Mouse (Mus musculus) liver, embryonic 15.5 days (tissue): Measurements from ENCODE around the gene Wdr41. TPM values are rescaled to one million over a fixed set of nuclear protein-coding genes. Genes with fewer than 3 reads are reported as not detected.

Experiments used
- ATAC-seq: fragments of 200-750 bp; cut with Nextera tagmentation; 2 replicates; pipeline ENCODE4 v1.8.0; 2017; ENCODE audit warnings: moderate number of reproducible peaks, mild to moderate bottlenecking, moderate library complexity; ENCODE audit not compliant: insufficient read depth
- H3K27ac ChIP-seq: fragments of 300-500 bp; sonication (generic); replicated peaks from 2 replicates; pipeline ENCODE4 v1.5.1; 2015; ENCODE audit warnings: mild to moderate bottlenecking, inconsistent platforms
- H3K27me3 ChIP-seq: fragments of 300-500 bp; sonication (generic); 2 replicates; pipeline ENCODE4 v1.6.1; 2015; ENCODE audit warnings: mild to moderate bottlenecking, inconsistent platforms
- H3K36me3 ChIP-seq: fragments of 300-500 bp; sonication (generic); replicated peaks from 2 replicates; pipeline ENCODE4 v1.6.1; 2015; ENCODE audit warnings: moderate library complexity, mild to moderate bottlenecking, inconsistent platforms
- H3K4me1 ChIP-seq: fragments of 300-500 bp; sonication (generic); replicated peaks from 2 replicates; pipeline ENCODE4 v1.6.1; 2015; ENCODE audit warnings: inconsistent platforms
- H3K4me2 ChIP-seq: fragments of 300-500 bp; sonication (generic); 2 replicates; pipeline ENCODE4 v1.6.1; 2015; ENCODE audit warnings: moderate library complexity, mild to moderate bottlenecking, inconsistent platforms
- H3K4me3 ChIP-seq: fragments of 300-500 bp; sonication (generic); replicated peaks from 2 replicates; pipeline ENCODE4 v1.5.1; 2015; ENCODE audit warnings: mild to moderate bottlenecking, inconsistent platforms
- H3K9ac ChIP-seq: fragments of 300-500 bp; sonication (generic); 2 replicates; pipeline ENCODE4 v1.6.1; 2015; ENCODE audit warnings: moderate library complexity, mild to moderate bottlenecking, inconsistent platforms
- H3K9me3 ChIP-seq: fragments of 300-500 bp; sonication (generic); replicated peaks from 2 replicates; pipeline ENCODE4 v1.6.1; 2016; ENCODE audit warnings: inconsistent platforms
- WGBS: fragments of 180-500 bp; shearing (Covaris S2); methylation state at CpG from one replicate; pipeline ENCODE4 v1.1.7; 2015; ENCODE audit warnings: mixed read lengths; ENCODE audit not compliant: insufficient replicate concordance; 5-methylcytosine and 5-hydroxymethylcytosine counted together
- polyA plus RNA-seq: library from polyadenylated mRNA; unstranded; fragments of >200 nt; fragmentation: Nextera tagmentation; extraction: Ambion mirVana; gene quantifications from 2 replicates; pipeline ENCODE4 v1.2.1, GENCODE M21; 2015

Gene Wdr41
- polyA plus RNA-seq, 1 experiment from 2014 or later: 5.6 TPM

- Histone ChIP-seq H3K9me3 (no peaks in the 10 kb centered on the region), H3K9ac (no peak overlapping the region), H3K27ac (no peak overlapping the region)
These were observed 31.1 kb downstream of the Wdr41 start for GRCm38 (mm10) chr13:95007281-95007680.

GRCm38 (mm10) chr13:95009261-95009660 is 33.1 kb downstream of the Wdr41 start:
- no peak overlapping the region for H3K27ac ChIP-seq
- no peaks in the 10 kb centered on the region for H3K9me3 ChIP-seq
- no peaks in the 10 kb centered on the region for H3K36me3 ChIP-seq
- H3K4me1 ChIP-seq: no peaks in the 10 kb centered on the region
- no peak overlapping the region for H3K4me2 ChIP-seq
- no peak for ATAC-seq
- H3K4me3 ChIP-seq: no peak overlapping the region
- no peak overlapping the region for H3K9ac ChIP-seq
- H3K27me3 ChIP-seq: no peaks in the 10 kb centered on the region
- WGBS: 80% methylated on average over 7 of the region's 7 CpGs

More at GRCm38 (mm10) chr13:95007281-95007680, 31.1 kb downstream of the Wdr41 start:
- H3K4me2 ChIP-seq: no peak overlapping the region
- H3K4me1 ChIP-seq: no peaks in the 10 kb centered on the region
- no peak overlapping the region for H3K4me3 ChIP-seq
- no peak for ATAC-seq
- WGBS: 48% methylated on average over 8 of the region's 8 CpGs
- H3K27me3 ChIP-seq: no peaks in the 10 kb centered on the region
- H3K36me3 ChIP-seq: no peaks in the 10 kb centered on the region

- Histone ChIP-seq H3K9me3 (no peaks in the 10 kb centered on the region), H3K4me2 (no peak overlapping the region), H3K27ac (no peak overlapping the region), H3K4me3 (no peak overlapping the region), H3K27me3 (no peaks in the 10 kb centered on the region), H3K9ac (no peak overlapping the region), H3K36me3 (no peaks in the 10 kb centered on the region), H3K4me1 (no peaks in the 10 kb centered on the region)
- no peak for ATAC-seq
- WGBS: 68% methylated on average over 7 of the region's 7 CpGs
These were observed 35.6 kb downstream of the Wdr41 start for GRCm38 (mm10) chr13:95011546-95012257.

GRCm38 (mm10) chr13:95017278-95017677 is 41.1 kb downstream of the Wdr41 start:
- Histone ChIP-seq H3K9me3 (no peaks in the 10 kb centered on the region), H3K36me3 (no peaks in the 10 kb centered on the region), H3K9ac (no peak overlapping the region), H3K4me3 (no peak overlapping the region), H3K4me2 (no peak overlapping the region), H3K27me3 (no peaks in the 10 kb centered on the region), H3K27ac (no peak overlapping the region), H3K4me1 (no peaks in the 10 kb centered on the region)
- ATAC-seq: no peak
- WGBS: 79% methylated on average over 6 of the region's 6 CpGs

- Histone ChIP-seq H3K27ac (no peak overlapping the region), H3K27me3 (no peaks in the 10 kb centered on the region), H3K4me1 (no peaks in the 10 kb centered on the region), H3K4me2 (no peak overlapping the region), H3K36me3 (no peaks in the 10 kb centered on the region), H3K4me3 (no peak overlapping the region), H3K9ac (no peak overlapping the region), H3K9me3 (no peaks in the 10 kb centered on the region)
- WGBS: 22% methylated on average over 9 of the region's 9 CpGs
- no peak for ATAC-seq
These were observed 41.8 kb downstream of the Wdr41 start for GRCm38 (mm10) chr13:95017916-95018315.

GRCm38 (mm10) chr13:95019345-95019744 is 43.2 kb downstream of the Wdr41 start:
- no peaks in the 10 kb centered on the region for H3K4me1 ChIP-seq
- no peak overlapping the region for H3K4me3 ChIP-seq
- no peak overlapping the region for H3K4me2 ChIP-seq
- 32% methylated on average over 6 of the region's 6 CpGs for WGBS
- no peak overlapping the region for H3K9ac ChIP-seq
- ATAC-seq: no peak
- no peaks in the 10 kb centered on the region for H3K9me3 ChIP-seq
- H3K27me3 ChIP-seq: no peaks in the 10 kb centered on the region
- H3K27ac ChIP-seq: no peak overlapping the region
- H3K36me3 ChIP-seq: no peaks in the 10 kb centered on the region

- Histone ChIP-seq H3K4me3 (no peak overlapping the region), H3K36me3 (no peaks in the 10 kb centered on the region), H3K4me2 (no peak overlapping the region), H3K27ac (no peak overlapping the region), H3K9me3 (no peaks in the 10 kb centered on the region), H3K4me1 (no peaks in the 10 kb centered on the region), H3K27me3 (no peaks in the 10 kb centered on the region), H3K9ac (no peak overlapping the region)
- WGBS: 77% methylated on average over 6 of the region's 6 CpGs
- ATAC-seq: no peak
These were observed 44.1 kb downstream of the Wdr41 start for GRCm38 (mm10) chr13:95020216-95020615.

- no peak for ATAC-seq
- Histone ChIP-seq H3K4me1 (no peaks in the 10 kb centered on the region), H3K36me3 (0 out of 2 replicates have a peak, but pooled peaks cover 4% of the 10 kb centered on the region), H3K4me2 (no peak overlapping the region), H3K9me3 (no peaks in the 10 kb centered on the region), H3K4me3 (no peak overlapping the region), H3K9ac (no peak overlapping the region), H3K27ac (no peak overlapping the region), H3K27me3 (no peaks in the 10 kb centered on the region)
- WGBS: 77% methylated on average over 6 of the region's 6 CpGs
These were observed 54.7 kb downstream of the Wdr41 start for GRCm38 (mm10) chr13:95030828-95031227.

GRCm38 (mm10) chr13:95032127-95032831 is 56.1 kb downstream of the Wdr41 start:
- Histone ChIP-seq H3K4me2 (no peak overlapping the region), H3K27ac (no peak overlapping the region)

GRCm38 (mm10) chr13:95032973-95033372 is 56.8 kb downstream of the Wdr41 start:
- Histone ChIP-seq H3K4me3 (no peak overlapping the region), H3K27ac (no peak overlapping the region), H3K4me1 (no peaks in the 10 kb centered on the region), H3K4me2 (no peak overlapping the region), H3K9ac (no peak overlapping the region), H3K9me3 (no peaks in the 10 kb centered on the region), H3K27me3 (no peaks in the 10 kb centered on the region), H3K36me3 (0 out of 2 replicates have a peak, but pooled peaks cover 4% of the 10 kb centered on the region)
- peak; percentile 15; the same call in 1 of the 2 replicates for ATAC-seq
- WGBS: 59% methylated on average over 6 of the region's 6 CpGs

More at GRCm38 (mm10) chr13:95032127-95032831, 56.1 kb downstream of the Wdr41 start:
- H3K4me3 ChIP-seq: no peak overlapping the region
- ATAC-seq: no peak
- H3K4me1 ChIP-seq: no peaks in the 10 kb centered on the region
- H3K36me3 ChIP-seq: 0 out of 2 replicates have a peak, but pooled peaks cover 4% of the 10 kb centered on the region
- H3K9ac ChIP-seq: no peak overlapping the region
- no peaks in the 10 kb centered on the region for H3K27me3 ChIP-seq
- 65% methylated on average over 17 of the region's 17 CpGs for WGBS
- no peaks in the 10 kb centered on the region for H3K9me3 ChIP-seq

GRCm38 (mm10) chr13:95034094-95034493 is 58.0 kb downstream of the Wdr41 start:
- WGBS: 56% methylated on average over 9 of the region's 9 CpGs
- Histone ChIP-seq H3K27ac (no peak overlapping the region), H3K4me3 (no peak overlapping the region), H3K9ac (no peak overlapping the region), H3K4me1 (no peaks in the 10 kb centered on the region), H3K36me3 (no peaks in the 10 kb centered on the region), H3K27me3 (no peaks in the 10 kb centered on the region), H3K9me3 (no peaks in the 10 kb centered on the region), H3K4me2 (no peak overlapping the region)
- ATAC-seq: no peak
